Mouse (Mus musculus): ENCODE measurements around the gene Ypel2. TPM values are rescaled to one million over a fixed set of nuclear protein-coding genes. Genes with fewer than 3 reads are reported as not detected.

Gene Ypel2
- total and polyA plus RNA-seq, 3 experiments, result 0.23 to 0.52 TPM; not detected in 1

GRCm38 (mm10) chr11:87001217-87001616 lies 7.7 kb upstream of the Ypel2 start (continued):
- no peak for TF ChIP-seq ZNF384 (IDR thresholded peaks at IDR 0.05; ENCODE audit: low read depth, low read length)
- TF ChIP-seq MAFK (IDR thresholded peaks at IDR 0.05; ENCODE audit: borderline replicate concordance, low read depth, low read length), result 0 out of 2 replicates have a peak, but pooled peaks have one; percentile 49
- peak; percentile 60; the same call in 1 of the 2 replicates for TF ChIP-seq SIN3A (IDR thresholded peaks at IDR 0.05; ENCODE audit: low read length)
- no peak for TF ChIP-seq TBP (IDR thresholded peaks at IDR 0.05; ENCODE audit: low read depth, low read length)
- no peak for TF ChIP-seq NELFE (IDR thresholded peaks at IDR 0.05; ENCODE audit: low read depth, low read length)
- TF ChIP-seq TCF12 (IDR thresholded peaks at IDR 0.05; ENCODE audit: low read depth, low read length), result peak; percentile 54

GRCm38 (mm10) chr11:86996266-86996665 lies 2.8 kb upstream of the Ypel2 start:
- H3K4me3 ChIP-seq (ENCODE audit: control insufficient read depth in 1 of 2, insufficient read depth in 1 of 2, low read depth in 2 of 2, low read length in 2 of 2), result no peak overlapping the region
- DNase-seq (ENCODE audit: low read depth, low spot score), result no peak
- TF ChIP-seq MXI1 (IDR thresholded peaks at IDR 0.05; ENCODE audit: low read depth, low read length) (no peak), ZMIZ1 (IDR thresholded peaks at IDR 0.05; ENCODE audit: low read depth, low read length) (no peak), USF1 (IDR thresholded peaks at IDR 0.05; ENCODE audit: low read depth, low read length) (no peak), RAD21 (IDR thresholded peaks at IDR 0.05; ENCODE audit: low read depth, low read length) (no peak), EP300 (IDR thresholded peaks at IDR 0.05; ENCODE audit: low read depth in 1 of 2, low read length in 2 of 2) (no peak), MAZ (IDR thresholded peaks at IDR 0.05; ENCODE audit: low read depth, low read length) (no peak), MYC (IDR thresholded peaks at IDR 0.05; ENCODE audit: low read depth, low read length) (no peak), BHLHE40 (IDR thresholded peaks at IDR 0.05; ENCODE audit: borderline replicate concordance, low read depth, low read length) (no peak), CHD1 (IDR thresholded peaks at IDR 0.05; ENCODE audit: low read depth, low read length) (no peak), TAL1 (IDR thresholded peaks at IDR 0.05; ENCODE audit: low read length) (no peak), MEF2A (IDR thresholded peaks at IDR 0.05; ENCODE audit: extremely low read depth, insufficient replicate concordance, low read depth, low read length, poor library complexity, severe bottlenecking) (no peak), TBP (IDR thresholded peaks at IDR 0.05; ENCODE audit: low read depth, low read length) (no peak), NELFE (IDR thresholded peaks at IDR 0.05; ENCODE audit: low read depth, low read length) (no peak), ZKSCAN1 (IDR thresholded peaks at IDR 0.05; ENCODE audit: low read depth, low read length) (no peak), SIN3A (IDR thresholded peaks at IDR 0.05; ENCODE audit: low read length) (no peak), SMC3 (IDR thresholded peaks at IDR 0.05; ENCODE audit: low read depth, low read length) (no peak), ETS1 (IDR thresholded peaks at IDR 0.05; ENCODE audit: low read depth, low read length) (no peak), GATA1 (IDR thresholded peaks at IDR 0.05; ENCODE audit: low read depth, low read length) (no peak)
- H3K9me3 ChIP-seq (replicated peaks; ENCODE audit: insufficient read depth, low read length), result no peaks in the 10 kb centered on the region
- H3K4me1 ChIP-seq (ENCODE audit: control insufficient read depth in 1 of 2, insufficient read depth in 2 of 2, low read length in 2 of 2), result peaks cover 13 to 27% of the 10 kb centered on the region in 2 experiments
- H3K36me3 ChIP-seq (ENCODE audit: control insufficient read depth in 1 of 2, insufficient read depth in 2 of 2, low read length in 2 of 2), result peaks cover 0 to 27% of the 10 kb centered on the region in 2 experiments; a peak in 2 of 4 replicates
- no peak overlapping the region for H3K9ac ChIP-seq (ENCODE audit: control insufficient read depth, low read depth, low read length, poor library complexity, severe bottlenecking)
- no peak overlapping the region for H3K27ac ChIP-seq (ENCODE audit: control insufficient read depth, low read depth, low read length)
- H3K79me2 ChIP-seq (ENCODE audit: control insufficient read depth, insufficient read depth, low read length, poor library complexity), result no peaks in the 10 kb centered on the region; the same call in 1 of the 2 replicates
- H3K27me3 ChIP-seq (ENCODE audit: control insufficient read depth in 1 of 2, insufficient read depth in 2 of 2, low read length in 2 of 2), result no peaks in the 10 kb centered on the region
